Mouse (Mus musculus): ENCODE data around the gene Mapt. TPM values are rescaled to one million over a fixed set of nuclear protein-coding genes. Genes with fewer than 3 reads are reported as not detected.
"Not testable (repeated sequence)": the region's sequence is repeated elsewhere in the genome, so short reads cannot be mapped to it uniquely, and the experiment has no call there.

The Mapt gene
- polyA plus RNA-seq, 2 experiments, result 1.8 to 2.6 TPM

- ATAC-seq (ENCODE audit: low FRiP score, low read depth), result no peak
- H3K36me3 ChIP-seq (ENCODE audit: control insufficient read depth, insufficient read depth, low read length), result no peaks in the 10 kb centered on the region
- TF ChIP-seq POLR2A (IDR thresholded peaks at IDR 0.05; ENCODE audit: borderline replicate concordance, extremely low read depth, insufficient read depth, insufficient read length), result no peak
- H3K9me3 ChIP-seq (ENCODE audit: control insufficient read depth, low read length), result no peaks in the 10 kb centered on the region
- peaks cover 47% of the 10 kb centered on the region for H3K27me3 ChIP-seq (ENCODE audit: control insufficient read depth, insufficient read depth, low read length)
- WGBS, result 3% methylated on average over 30 of the region's 30 CpGs
- H3K4me1 ChIP-seq (ENCODE audit: control insufficient read depth, insufficient read depth, low read length), result peaks cover 6% of the 10 kb centered on the region; the same call in 1 of the 2 replicates
- H3K9ac ChIP-seq (ENCODE audit: low read depth, low read length, severe bottlenecking), result no peak overlapping the region
- no peak overlapping the region for H3K4me2 ChIP-seq (replicated peaks; ENCODE audit: low read depth, low read length, severe bottlenecking)
- H3K4me3 ChIP-seq (replicated peaks; ENCODE audit: low read length), result no peak overlapping the region
- DNase-seq (ENCODE audit: low spot score), result no peak
- H3K27ac ChIP-seq (replicated peaks; ENCODE audit: low read depth, low read length), result no peak overlapping the region
These were observed 2.5 kb downstream of the Mapt start for GRCm38 (mm10) chr11:104233574-104234206.

GRCm38 (mm10) chr11:104234680-104235079 lies 3.5 kb downstream of the Mapt start:
- H3K27me3 ChIP-seq (ENCODE audit: control insufficient read depth, insufficient read depth, low read length), result peaks cover 47% of the 10 kb centered on the region
- no peak overlapping the region for H3K27ac ChIP-seq (replicated peaks; ENCODE audit: low read depth, low read length)
- no peak overlapping the region for H3K9ac ChIP-seq (ENCODE audit: low read depth, low read length, severe bottlenecking)
- ATAC-seq (ENCODE audit: low FRiP score, low read depth) (no peak), DNase-seq (ENCODE audit: low spot score) (no peak)
- H3K4me2 ChIP-seq (replicated peaks; ENCODE audit: low read depth, low read length, severe bottlenecking), result no peak overlapping the region
- no peaks in the 10 kb centered on the region for H3K9me3 ChIP-seq (ENCODE audit: control insufficient read depth, low read length)
- H3K4me3 ChIP-seq (replicated peaks; ENCODE audit: low read length), result no peak overlapping the region
- H3K36me3 ChIP-seq (ENCODE audit: control insufficient read depth, insufficient read depth, low read length), result no peaks in the 10 kb centered on the region
- no peak for TF ChIP-seq POLR2A (IDR thresholded peaks at IDR 0.05; ENCODE audit: borderline replicate concordance, extremely low read depth, insufficient read depth, insufficient read length)
- WGBS, result 43% methylated on average over 6 of the region's 6 CpGs
- H3K4me1 ChIP-seq (ENCODE audit: control insufficient read depth, insufficient read depth, low read length), result peaks cover 6% of the 10 kb centered on the region; the same call in 1 of the 2 replicates

GRCm38 (mm10) chr11:104235881-104236280 lies 4.7 kb downstream of the Mapt start:
- Histone ChIP-seq H3K27ac (replicated peaks; ENCODE audit: low read depth, low read length) (no peak overlapping the region), H3K27me3 (ENCODE audit: control insufficient read depth, insufficient read depth, low read length) (peaks cover 47% of the 10 kb centered on the region), H3K9me3 (ENCODE audit: control insufficient read depth, low read length) (no peaks in the 10 kb centered on the region), H3K4me1 (ENCODE audit: control insufficient read depth, insufficient read depth, low read length) (peaks cover 3% of the 10 kb centered on the region; the same call in 1 of the 2 replicates), H3K4me3 (replicated peaks; ENCODE audit: low read length) (no peak overlapping the region), H3K9ac (ENCODE audit: low read depth, low read length, severe bottlenecking) (no peak overlapping the region), H3K4me2 (replicated peaks; ENCODE audit: low read depth, low read length, severe bottlenecking) (no peak overlapping the region), H3K36me3 (ENCODE audit: control insufficient read depth, insufficient read depth, low read length) (no peaks in the 10 kb centered on the region)
- no peak for TF ChIP-seq POLR2A (IDR thresholded peaks at IDR 0.05; ENCODE audit: borderline replicate concordance, extremely low read depth, insufficient read depth, insufficient read length)
- ATAC-seq (ENCODE audit: low FRiP score, low read depth) (no peak), DNase-seq (ENCODE audit: low spot score) (no peak)
- WGBS, result 70% methylated on average over 2 of the region's 2 CpGs

- Histone ChIP-seq H3K4me2 (replicated peaks; ENCODE audit: low read depth, low read length, severe bottlenecking) (no peak overlapping the region), H3K36me3 (ENCODE audit: control insufficient read depth, insufficient read depth, low read length) (no peaks in the 10 kb centered on the region), H3K4me3 (replicated peaks; ENCODE audit: low read length) (no peak overlapping the region), H3K9me3 (ENCODE audit: control insufficient read depth, low read length) (no peaks in the 10 kb centered on the region), H3K9ac (ENCODE audit: low read depth, low read length, severe bottlenecking) (no peak overlapping the region), H3K4me1 (ENCODE audit: control insufficient read depth, insufficient read depth, low read length) (peaks cover 3% of the 10 kb centered on the region; the same call in 1 of the 2 replicates), H3K27me3 (ENCODE audit: control insufficient read depth, insufficient read depth, low read length) (peaks cover 42% of the 10 kb centered on the region), H3K27ac (replicated peaks; ENCODE audit: low read depth, low read length) (no peak overlapping the region)
- no peak for TF ChIP-seq POLR2A (IDR thresholded peaks at IDR 0.05; ENCODE audit: borderline replicate concordance, extremely low read depth, insufficient read depth, insufficient read length)
- WGBS, result 64% methylated on average over 7 of the region's 7 CpGs
- DNase-seq (ENCODE audit: low spot score), result no peak
- ATAC-seq (ENCODE audit: low FRiP score, low read depth), result no peak
These were observed 6.0 kb downstream of the Mapt start for GRCm38 (mm10) chr11:104237226-104237625.

- H3K4me1 ChIP-seq (ENCODE audit: control insufficient read depth, insufficient read depth, low read length), result no peaks in the 10 kb centered on the region
- ATAC-seq (ENCODE audit: low FRiP score, low read depth) (no peak), DNase-seq (ENCODE audit: low spot score) (no peak)
- TF ChIP-seq POLR2A (IDR thresholded peaks at IDR 0.05; ENCODE audit: borderline replicate concordance, extremely low read depth, insufficient read depth, insufficient read length), result no peak
- H3K9ac ChIP-seq (ENCODE audit: low read depth, low read length, severe bottlenecking), result no peak overlapping the region
- H3K27me3 ChIP-seq (ENCODE audit: control insufficient read depth, insufficient read depth, low read length), result peaks cover 33% of the 10 kb centered on the region
- H3K4me3 ChIP-seq (replicated peaks; ENCODE audit: low read length), result no peak overlapping the region
- H3K27ac ChIP-seq (replicated peaks; ENCODE audit: low read depth, low read length), result no peak overlapping the region
- H3K9me3 ChIP-seq (ENCODE audit: control insufficient read depth, low read length), result no peaks in the 10 kb centered on the region
- H3K4me2 ChIP-seq (replicated peaks; ENCODE audit: low read depth, low read length, severe bottlenecking), result no peak overlapping the region
- WGBS, result 60% methylated on average over 13 of the region's 13 CpGs
- no peaks in the 10 kb centered on the region for H3K36me3 ChIP-seq (ENCODE audit: control insufficient read depth, insufficient read depth, low read length)
These were observed 7.0 kb downstream of the Mapt start for GRCm38 (mm10) chr11:104237958-104238747.

GRCm38 (mm10) chr11:104245478-104245877 lies 14.3 kb downstream of the Mapt start:
- H3K27me3 ChIP-seq (ENCODE audit: control insufficient read depth, insufficient read depth, low read length); H3K4me2 ChIP-seq (replicated peaks; ENCODE audit: low read depth, low read length, severe bottlenecking); H3K4me3 ChIP-seq (replicated peaks; ENCODE audit: low read length); H3K9ac ChIP-seq (ENCODE audit: low read depth, low read length, severe bottlenecking); H3K27ac ChIP-seq (replicated peaks; ENCODE audit: low read depth, low read length); ATAC-seq (ENCODE audit: low FRiP score, low read depth); H3K4me1 ChIP-seq (ENCODE audit: control insufficient read depth, insufficient read depth, low read length); H3K36me3 ChIP-seq (ENCODE audit: control insufficient read depth, insufficient read depth, low read length); H3K9me3 ChIP-seq (ENCODE audit: control insufficient read depth, low read length); DNase-seq (ENCODE audit: low spot score): not testable (repeated sequence)
- 75% methylated on average over 6 of the region's 6 CpGs for WGBS

All from limb, embryonic 14.5 days (tissue).